Mouse (Mus musculus) testis, postnatal 14 days (tissue): Measurements from ENCODE around the gene Cdk15.

Source experiments
- DNase-seq: peaks from one replicate; pipeline ENCODE4 v3.0.0; 2021; ENCODE audit warnings: low spot score

Gene Cdk15

DNA sequence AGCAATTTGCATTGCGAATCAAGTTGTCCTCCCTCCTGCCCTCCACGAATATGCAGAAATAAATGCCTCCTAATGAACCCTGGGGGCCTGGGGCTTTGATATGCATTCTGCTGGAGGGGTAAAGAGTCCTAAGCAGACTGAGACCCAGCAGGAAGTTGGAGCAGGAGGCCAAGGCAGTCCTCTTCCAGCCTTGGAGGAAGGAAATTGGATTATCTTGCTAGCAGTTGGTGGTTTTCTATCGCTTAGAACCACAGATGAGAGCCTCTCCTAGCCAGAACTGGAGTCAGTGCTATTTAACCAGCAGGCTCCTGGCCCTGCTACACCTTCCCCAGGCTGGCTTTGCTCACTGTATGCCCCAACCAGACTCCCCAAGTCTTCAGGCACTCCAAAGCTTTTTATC is 119.9 kb downstream of the Cdk15 start:
- no peak for DNase-seq

DNA sequence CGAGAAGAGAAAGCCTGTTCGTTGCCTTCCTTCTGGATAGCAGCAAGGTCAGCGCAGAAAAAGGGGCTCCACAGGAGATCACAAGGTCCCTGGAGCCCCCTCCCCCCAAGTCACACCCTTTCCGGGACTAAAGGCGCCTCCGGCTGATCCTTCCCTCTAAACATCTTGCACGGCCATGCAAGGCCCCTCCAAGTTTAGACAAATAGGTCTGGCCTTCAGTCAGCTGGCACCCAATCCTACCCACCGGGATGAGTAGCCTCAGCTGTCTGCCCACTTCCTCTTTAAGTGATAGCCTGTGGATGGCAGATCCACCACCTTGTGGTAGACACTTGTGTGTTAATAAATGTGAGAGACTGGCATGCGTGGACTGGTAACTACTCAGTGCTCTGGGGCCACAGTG is 120.6 kb downstream of the Cdk15 start:
- DNase-seq: no peak

- DNase-seq: no peak
Observed at GRCm38 (mm10) chr1:59380926-59381325, 124.2 kb downstream of the Cdk15 start.

DNA sequence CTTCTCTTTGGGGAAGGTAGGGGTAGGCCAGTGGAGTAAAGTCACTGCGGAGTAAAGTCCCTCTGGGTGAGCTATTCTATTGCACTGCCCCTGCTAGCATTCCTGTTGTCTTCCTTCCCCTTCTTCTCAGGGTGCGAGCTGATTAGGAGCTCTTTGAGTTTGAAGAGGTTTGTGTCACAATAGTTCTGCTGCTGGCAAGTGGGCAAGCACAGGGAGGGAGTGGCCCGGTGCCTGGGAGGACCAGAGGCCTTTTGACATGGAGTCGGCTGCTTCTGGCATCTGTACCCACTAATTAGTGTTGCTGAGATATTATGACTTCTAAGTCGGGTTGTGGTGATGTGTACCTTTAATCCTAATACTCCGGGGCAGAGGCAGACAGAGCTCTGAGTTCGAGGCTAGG is 124.8 kb downstream of the Cdk15 start:
- DNase-seq: no peak

GRCm38 (mm10) chr1:59382516-59382915 is 125.8 kb downstream of the Cdk15 start:
- no peak for DNase-seq

GRCm38 (mm10) chr1:59383049-59383610 is 126.4 kb downstream of the Cdk15 start:
- no peak for DNase-seq

GRCm38 (mm10) chr1:59384400-59384799 is 127.7 kb downstream of the Cdk15 start:
- no peak for DNase-seq

DNA sequence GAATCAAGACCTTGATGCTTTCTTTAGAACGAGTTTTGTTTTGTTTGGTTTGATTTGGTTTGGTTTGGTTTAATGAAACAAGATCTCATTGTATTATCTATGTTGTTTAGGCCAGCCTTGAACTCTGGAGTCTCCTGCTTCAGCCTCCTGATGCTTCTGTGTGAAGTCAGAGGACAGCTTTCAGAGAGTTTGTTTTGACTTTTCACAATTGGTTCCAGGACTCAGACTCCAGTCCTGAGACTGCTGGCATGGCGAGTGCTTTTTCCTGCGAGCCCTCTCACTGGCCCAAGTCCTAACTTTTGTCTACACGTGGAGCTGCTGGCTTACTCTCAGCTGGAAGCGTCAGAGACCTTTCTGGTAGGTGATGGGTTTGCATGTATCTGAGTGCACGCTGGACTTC is 128.9 kb downstream of the Cdk15 start:
- DNase-seq: no peak

DNA sequence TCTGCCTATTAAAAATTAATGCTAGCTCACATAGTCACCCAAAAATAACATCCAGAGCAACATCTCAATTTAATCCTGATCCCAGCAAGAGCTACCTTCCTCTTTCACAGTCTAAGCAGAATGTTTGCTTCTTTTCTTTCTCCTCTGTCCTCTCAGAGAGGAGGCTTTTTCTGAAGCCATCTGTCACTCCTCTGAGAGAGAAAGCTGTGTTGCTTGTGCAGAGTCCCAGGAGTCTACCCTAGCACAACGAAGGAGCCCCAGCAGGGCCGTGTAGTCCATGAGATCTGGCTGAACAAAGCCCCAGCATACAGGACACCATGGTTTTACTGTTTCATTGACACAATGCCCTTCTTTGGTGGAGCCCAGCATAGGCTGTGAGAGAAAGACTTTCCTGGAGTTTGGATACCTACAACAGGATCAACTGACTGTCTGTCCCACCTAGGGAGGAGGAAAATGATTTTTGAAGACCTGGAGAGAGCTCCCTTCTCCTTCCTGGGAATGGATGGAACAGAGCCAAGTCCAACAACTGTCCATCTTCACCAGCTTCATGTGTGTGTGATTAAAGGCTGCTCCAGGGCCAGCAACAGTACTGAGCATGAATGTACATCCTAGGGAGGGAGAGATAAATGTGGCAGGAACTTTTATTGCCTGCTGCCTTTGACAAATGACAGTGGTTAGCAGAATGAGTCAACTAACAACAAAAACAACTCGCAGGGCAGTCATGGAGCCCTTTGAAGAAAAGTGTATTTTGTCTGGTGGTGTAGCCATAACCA is 131.0 kb downstream of the Cdk15 start:
- DNase-seq: no peak

GRCm38 (mm10) chr1:59389181-59389580 is 132.5 kb downstream of the Cdk15 start:
- no peak for DNase-seq

- DNase-seq: peak; percentile 30
Observed at GRCm38 (mm10) chr1:59391736-59392135, 135.0 kb downstream of the Cdk15 start.

GRCm38 (mm10) chr1:59394072-59394471 is 137.4 kb downstream of the Cdk15 start:
- DNase-seq: no peak

GRCm38 (mm10) chr1:59394616-59395015 is 137.9 kb downstream of the Cdk15 start:
- no peak for DNase-seq

DNA sequence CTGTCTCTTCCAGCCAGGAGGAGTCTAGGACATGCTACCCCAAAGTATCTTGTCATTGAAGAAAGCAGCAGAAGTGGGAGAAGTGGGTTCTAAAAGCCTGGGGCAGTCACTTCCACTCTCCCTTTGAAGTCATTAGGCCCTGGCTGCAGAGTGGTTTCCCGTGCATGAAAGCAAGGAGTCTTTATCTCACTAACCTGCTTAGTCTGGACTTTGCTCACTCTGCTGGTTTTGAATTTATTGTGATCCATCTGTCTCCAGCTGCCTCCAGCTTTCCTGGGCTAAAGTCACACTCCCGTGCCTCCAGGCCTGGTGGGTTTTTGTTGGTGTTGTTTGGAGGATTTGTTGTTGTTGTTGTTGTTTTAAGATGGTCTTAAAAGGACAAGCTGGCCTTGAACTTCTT is 139.3 kb downstream of the Cdk15 start:
- no peak for DNase-seq

GRCm38 (mm10) chr1:59399554-59400325 is 143.0 kb downstream of the Cdk15 start:
- DNase-seq: no peak

DNA sequence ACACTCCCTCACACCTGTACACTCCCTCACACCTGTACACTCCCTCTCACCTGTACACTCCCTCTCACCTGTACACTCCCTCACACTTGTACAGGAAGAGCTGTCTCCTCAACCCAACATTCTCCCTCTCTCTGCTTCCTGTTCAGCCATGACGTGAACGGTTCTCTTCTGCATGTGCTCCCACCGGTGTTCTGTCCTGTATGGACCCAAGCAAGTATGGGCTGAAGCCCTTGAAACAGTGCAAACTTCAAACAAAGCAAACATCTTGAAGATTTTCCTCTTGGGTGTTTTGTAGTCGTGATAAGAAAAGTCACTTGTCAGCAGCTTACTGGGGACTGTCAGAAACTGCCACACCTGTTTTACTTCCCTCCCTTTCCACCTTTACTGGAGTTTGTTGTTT is 144.5 kb downstream of the Cdk15 start:
- DNase-seq: no peak
